Mouse (Mus musculus): ENCODE data around the gene Rbms1.
"Not testable (repeated sequence)": the region's sequence is repeated elsewhere in the genome, so short reads cannot be mapped to it uniquely, and the experiment has no call there.

Rbms1 gene

DNA sequence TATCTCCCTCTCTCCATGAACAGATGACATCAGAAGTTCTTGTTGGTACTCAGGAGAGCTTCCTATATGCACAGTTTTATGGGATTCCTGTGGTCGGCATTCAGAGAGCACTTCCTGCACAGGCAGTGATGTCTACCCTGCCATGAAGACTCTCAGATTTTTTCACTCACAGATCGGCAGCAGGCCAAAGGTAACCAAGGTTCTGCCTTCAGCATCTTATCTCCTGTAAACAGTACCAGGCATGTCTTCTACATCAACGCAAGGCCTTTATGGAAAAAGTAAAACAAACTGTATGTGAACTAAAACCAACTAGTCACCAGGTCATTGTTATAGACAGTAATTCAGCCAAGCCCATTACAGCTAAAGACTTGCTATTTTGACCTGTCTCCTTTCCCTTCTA is 115.0 kb downstream of the Rbms1 start:
- DNase-seq (ENCODE audit: low read depth, low spot score), result no peak

DNA sequence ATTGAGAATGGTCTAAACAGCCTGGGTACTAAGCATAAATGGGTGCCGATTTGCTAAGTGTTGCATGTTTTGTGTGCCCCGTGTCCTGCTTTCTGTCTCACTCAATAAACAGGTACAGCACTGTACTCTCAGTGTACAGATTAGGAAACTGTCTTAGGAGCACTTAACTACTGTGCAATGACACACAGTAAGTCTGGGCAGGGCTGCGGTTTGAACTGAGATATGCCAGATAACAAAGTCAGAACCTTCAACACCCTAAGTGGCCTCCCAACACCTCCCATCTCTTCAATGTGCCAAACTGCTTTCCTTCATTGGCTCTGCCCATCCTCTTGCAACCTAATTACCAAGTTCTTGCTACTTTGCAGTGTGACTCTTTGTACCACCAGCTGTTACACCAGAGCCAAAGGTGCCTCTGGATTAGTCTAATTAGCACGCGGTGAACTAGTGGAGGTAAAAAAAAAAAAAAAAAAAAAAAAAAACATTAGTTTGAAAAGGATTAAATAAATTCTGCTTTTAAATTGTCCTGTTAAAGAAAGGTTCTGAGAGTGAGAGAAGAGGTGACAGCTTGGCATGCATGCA is 117.6 kb downstream of the Rbms1 start:
- DNase-seq (ENCODE audit: low read depth, low spot score), result no peak

DNA sequence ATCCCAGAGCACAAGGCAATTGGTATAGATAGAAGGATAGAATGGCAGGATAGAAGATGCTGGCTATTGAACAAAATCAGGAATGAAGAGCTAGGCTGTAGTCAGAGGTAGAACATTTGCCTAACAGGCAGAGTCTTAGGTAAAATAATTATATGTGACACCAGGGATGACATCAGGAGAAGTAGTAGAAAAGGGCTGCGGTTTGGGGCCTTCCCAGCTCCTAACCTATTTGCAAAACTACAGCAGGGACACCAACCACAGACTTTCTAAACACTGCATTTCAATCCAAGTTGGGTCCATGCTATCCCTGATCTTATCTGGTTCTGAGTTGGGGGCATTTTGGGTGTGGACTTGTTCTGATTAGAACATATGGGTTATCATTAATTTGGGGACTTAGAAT is 118.7 kb downstream of the Rbms1 start:
- no peak for DNase-seq (ENCODE audit: low read depth, low spot score)

DNA sequence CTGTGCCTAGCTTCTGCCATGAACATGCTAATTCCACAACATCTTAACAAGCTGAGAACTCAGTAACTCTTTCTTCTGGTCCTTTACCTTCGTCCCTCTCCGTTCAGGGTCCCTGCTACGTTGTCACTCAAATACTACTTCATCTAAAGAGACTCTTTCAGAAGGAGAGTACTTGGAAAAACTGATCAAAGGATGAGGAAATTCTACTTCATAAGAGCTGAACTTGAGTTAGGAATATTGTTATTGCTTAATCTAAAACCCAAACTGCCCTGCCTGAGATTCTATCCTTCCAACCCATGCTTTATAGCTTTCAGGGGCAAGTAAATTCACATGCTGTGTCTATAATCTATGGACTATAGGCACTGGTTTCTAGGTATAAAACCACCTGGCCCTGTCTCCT is 119.4 kb downstream of the Rbms1 start:
- DNase-seq (ENCODE audit: low read depth, low spot score), result no peak

DNA sequence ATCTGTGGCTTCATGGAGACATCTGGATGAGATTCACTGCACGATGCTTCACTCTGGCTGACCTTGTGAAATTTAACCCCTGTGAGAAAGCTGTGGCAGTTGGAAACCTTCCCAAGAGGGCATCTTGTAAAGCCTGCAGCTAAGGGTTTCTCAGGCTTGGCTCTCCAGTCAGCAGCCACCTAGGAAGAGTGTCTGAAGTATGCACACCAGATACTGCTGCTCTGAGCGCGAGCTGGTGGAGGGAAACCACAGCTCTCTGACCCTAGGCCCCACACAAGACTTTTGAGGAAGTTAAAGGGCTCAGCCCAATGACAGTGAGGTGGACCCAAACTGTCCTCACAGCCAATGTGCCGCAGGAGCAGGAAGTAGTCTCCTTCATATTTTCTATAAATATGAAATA is 120.0 kb downstream of the Rbms1 start:
- DNase-seq (ENCODE audit: low read depth, low spot score), result no peak

DNA sequence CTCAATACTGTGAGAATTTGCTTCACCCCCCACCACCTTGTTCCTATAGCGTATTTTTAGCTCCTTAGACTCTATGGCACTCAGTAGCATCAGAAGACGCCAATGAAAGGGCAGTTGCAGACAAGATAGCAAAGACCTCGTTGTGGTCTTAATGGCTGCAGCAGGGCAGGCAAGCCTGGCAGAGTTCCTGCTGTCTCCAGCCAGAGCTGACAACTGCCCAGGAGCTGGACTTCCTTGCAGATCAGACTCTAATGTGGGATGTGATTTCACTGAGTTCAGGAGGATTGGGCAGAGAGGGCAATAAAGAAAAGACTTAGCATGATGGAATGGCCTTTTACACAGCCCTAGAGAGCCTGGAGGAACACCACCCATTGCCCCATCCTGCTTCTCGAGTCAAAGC is 122.1 kb downstream of the Rbms1 start:
- no peak for DNase-seq (ENCODE audit: low read depth, low spot score)

DNA sequence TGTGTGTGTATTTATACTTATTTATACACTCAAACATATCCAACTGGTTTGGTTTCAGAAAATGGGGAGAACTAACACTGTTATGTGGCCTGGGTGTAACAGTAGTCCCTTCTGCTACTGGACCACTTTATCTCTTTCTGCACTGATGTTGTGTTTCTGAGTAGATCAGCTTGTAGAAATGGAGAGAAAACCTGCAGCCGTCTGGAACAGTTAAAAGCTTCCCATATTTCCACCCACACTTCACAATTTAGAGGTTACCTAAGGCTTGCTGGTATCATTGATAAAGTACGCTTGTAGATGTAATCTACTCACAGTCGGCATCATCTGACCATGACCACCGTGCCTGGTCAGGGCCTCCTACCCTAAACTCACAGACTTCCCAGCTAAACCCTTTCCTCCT is 123.5 kb downstream of the Rbms1 start:
- DNase-seq (ENCODE audit: low read depth, low spot score), result no peak

DNA sequence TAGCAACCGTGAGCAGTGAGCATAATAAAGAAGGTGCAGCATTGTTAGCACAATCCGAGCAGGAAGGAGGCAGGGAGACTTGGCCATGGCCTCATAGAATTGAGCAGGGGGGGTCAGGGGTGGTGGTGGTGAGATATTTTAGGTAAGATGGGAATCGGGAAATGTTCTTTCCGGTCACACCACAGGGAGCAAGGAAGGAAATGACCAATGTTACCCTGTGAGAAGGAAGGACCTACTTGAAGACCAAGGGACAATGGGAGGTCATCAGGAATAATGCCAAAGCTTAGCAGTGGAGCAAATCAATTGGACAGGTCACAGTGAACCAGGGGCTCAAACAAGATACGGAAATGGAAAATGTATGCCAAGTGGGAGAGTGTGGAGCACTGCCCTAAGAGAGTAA is 124.1 kb downstream of the Rbms1 start:
- DNase-seq (ENCODE audit: low read depth, low spot score), result no peak

DNA sequence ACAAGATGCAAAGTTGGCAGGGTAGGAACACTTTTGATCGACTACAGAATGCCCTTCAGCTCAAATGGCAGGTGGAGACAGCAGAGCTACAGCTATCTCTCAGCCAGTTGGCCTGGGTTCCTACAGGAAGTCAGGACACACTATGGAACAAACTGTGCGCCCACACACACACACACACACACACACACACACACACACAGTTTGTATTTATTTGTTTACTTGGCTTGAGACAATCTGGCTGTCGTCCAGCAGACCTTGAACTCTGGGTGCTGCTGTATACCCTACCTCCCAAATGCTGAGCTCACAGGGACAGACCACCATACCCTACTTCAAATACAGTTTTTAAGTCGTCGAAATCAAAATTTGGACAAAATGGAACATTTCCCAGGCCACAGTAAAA is 125.4 kb downstream of the Rbms1 start:
- no peak for DNase-seq (ENCODE audit: low read depth, low spot score)

DNA sequence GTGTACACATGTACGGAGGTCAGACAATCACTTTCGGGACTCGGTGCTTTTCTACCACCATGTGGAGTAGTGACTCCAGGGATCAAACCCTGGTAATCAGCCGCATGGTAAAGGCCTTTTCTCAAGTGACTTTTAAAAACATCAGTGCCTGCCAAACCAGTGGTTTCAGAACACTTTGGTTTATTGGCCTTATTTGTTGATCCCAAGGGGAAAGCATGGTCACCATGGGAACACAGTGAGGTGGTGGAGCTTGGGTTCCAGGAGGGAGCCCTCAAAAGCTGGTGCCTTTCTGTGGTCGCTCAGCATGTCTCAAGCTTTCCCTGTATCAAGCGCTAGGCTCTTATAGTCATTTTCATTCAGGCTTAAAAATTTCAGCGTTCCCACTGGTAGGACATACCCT is 126.8 kb downstream of the Rbms1 start:
- DNase-seq (ENCODE audit: low read depth, low spot score), result no peak

DNA sequence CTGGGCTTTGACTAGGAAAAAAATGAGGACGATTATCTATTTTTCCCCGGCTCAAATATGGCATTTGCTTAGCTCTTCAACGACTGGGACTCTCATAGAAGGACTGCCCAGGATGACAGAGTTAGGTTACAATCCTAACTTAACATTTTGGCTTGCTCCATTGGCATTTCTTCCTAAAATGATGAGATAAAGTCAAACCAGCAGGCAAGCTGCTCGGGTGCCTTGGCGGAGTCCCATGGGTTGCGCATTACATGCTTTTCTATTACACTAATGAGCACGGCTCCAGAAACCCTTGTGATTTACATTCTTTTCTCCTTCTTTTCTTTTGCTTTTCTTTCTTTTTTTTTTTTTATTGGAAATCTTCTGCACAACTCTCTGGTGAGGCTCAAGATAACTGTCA is 128.7 kb downstream of the Rbms1 start:
- no peak for DNase-seq (ENCODE audit: low read depth, low spot score)

DNA sequence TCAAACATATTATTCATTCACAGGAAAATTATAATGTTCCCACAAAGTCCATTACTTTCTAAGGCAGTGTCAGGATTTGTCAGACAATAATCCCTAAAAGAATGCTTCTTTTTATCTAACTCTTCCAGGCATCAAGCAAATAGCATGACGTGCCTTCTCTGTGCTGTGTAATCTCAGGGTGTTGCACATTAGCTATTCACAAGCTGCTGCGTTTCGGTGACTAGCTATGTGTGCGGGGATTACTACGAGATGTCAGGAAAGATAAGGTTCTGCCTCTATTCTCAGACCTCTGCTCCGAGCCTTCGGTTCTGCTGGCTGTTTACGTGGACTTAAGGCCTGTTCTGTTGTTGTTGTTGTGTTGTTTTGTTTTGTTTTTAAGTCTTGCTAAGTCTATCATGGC is 130.7 kb downstream of the Rbms1 start:
- DNase-seq (ENCODE audit: low read depth, low spot score), result no peak

DNA sequence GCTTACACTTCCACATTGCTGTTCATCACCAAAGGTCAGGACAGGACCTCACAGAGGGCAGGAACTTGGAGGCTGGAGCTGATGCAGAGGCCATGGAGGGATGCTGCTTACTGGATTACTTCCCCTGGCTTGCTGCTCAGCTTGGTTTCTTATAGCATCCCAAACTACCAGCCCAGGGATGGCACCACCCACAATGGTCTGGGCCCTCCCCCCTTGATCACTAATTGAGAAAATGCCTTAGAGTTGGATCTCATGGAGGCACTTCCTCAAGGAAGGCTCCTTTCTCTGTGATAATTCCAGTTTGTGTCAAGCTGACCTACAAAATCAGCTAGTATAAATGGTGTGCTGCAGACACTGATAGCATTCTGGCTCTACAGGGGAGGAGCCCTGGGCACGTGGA is 132.5 kb downstream of the Rbms1 start:
- DNase-seq (ENCODE audit: low read depth, low spot score), result not testable (repeated sequence)

DNA sequence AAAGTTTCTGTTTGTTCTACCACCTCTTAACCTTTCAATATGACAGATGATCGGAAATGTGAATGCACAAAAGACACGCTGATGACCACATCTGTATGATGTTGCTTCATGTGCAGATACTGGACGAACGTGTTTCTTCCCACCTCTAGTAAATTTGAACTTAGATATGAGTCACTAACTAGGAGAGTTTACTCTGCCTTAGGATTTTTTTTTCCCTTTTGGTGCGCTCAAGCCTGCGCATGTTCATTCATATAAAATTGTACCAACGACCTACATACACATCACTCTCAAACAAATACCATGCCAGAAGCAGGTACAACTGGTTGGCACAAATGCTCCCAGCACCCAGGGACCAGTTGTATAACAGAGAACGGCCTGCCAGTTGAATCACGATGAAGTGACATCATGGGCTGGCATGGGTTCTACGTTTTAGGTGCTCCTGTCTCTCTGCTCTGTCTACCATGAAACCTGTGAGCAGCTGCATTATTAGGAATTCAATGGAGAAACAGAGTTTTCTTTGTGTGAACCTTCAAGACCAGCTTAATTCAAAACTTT is 134.0 kb downstream of the Rbms1 start:
- no peak for DNase-seq (ENCODE audit: low read depth, low spot score)

DNA sequence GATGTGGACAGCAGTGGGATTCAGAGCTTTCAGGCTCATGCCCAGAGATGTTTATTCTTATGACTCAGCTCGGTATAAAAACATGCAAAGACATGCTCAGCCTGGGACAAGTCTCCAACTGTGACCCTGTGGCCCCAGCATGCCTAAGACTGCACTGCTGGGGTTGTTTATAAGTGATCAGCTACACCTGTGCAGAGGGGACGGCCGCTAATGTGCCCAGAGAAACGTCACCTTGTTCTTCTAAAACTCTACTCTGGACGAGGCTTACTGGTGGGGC is 135.9 kb downstream of the Rbms1 start:
- DNase-seq (ENCODE audit: low read depth, low spot score), result no peak

DNA sequence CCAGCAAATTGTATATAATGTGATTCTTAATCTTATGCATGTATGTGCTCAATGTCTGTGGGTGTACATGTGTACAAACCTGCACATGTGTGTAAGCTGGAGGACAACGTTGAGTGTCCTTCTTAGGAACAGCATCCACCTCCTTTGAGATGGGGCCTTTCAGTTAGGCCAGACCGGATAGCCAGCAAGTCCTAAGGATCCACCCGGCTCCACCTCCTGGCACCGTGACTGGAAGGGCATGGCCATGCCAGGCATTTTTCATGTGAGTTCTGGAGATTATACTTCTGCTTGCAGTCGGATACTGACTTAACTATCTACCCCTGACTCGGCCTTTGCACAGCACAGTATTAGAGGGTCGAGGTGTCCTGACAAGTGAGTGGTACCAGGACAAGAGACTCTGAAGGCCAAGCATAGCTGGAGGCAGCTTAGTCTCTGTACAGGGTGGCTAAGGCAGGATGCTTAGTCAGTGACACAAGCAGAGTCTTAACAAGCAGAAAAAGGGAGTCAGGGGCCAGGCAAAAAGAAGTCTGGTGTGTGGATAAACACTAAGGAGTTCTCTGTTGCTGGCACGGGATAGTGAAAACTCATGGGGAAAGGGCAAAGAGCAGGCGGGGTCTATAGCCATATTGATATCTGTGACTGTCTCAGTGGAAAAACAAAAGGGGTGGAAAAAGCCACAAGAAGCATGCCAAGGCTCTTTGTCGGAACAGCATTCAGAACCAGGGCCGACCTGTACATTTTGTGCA is 136.4 kb downstream of the Rbms1 start:
- no peak for DNase-seq (ENCODE audit: low read depth, low spot score)

DNA sequence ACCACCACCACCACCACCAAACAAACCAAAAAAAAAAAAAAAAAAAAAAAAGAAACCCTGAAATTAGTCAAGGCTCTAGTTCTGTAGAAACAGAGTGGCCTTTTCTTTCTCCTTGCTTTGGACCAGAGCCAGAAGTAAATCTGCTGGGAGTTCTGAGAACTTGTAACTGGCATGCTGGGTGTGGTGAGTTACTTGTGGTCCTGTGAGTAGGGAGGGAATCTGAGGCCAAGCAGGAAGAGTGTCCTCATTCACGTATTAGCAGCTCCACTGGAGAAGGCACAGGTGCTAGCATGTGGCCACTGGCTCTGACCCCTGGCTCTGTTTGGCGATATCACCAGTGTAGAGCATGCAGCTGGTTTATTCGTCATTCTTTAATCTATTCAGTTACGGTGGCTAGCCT is 137.3 kb downstream of the Rbms1 start:
- DNase-seq (ENCODE audit: low read depth, low spot score), result no peak

DNA sequence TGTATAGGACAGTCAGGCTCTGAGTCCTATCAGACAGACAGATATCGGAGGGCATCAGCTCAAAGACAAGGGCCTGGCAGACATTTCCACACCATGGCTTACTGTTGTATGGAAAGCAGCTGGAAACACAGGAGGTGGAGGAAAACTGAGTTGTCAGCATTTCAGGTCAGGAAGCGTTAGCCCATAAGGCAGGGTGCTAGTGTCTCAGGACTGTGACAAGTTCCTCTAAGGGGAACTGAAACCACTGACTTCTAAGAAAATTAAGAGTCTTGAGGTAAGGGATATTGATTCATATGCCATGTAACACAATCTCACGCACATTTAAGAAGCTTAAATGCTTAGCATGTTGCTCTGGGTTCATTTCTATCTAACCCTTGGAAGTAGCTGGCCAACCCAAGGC is 141.4 kb downstream of the Rbms1 start:
- no peak for DNase-seq (ENCODE audit: low read depth, low spot score)

DNA sequence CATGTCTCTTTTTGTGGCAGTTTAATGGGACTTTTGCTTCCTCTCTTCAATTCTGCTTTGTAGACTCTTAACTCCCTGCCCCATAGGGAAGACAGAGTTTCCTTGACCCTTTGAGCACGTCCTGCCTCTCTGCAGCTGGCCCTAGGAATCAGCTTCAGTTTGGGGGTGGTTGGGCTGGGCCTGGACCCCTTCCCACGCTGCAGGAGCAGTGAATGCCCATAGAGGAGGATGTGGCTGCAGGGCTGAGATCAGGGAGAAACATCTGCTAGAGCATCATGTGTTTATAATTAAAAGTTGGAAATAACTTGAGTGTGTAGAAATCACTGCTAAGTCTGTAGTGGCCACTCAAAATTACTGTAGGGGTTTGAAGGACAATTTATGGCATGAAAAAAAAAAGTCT is 144.4 kb downstream of the Rbms1 start:
- DNase-seq (ENCODE audit: low read depth, low spot score), result no peak

DNA sequence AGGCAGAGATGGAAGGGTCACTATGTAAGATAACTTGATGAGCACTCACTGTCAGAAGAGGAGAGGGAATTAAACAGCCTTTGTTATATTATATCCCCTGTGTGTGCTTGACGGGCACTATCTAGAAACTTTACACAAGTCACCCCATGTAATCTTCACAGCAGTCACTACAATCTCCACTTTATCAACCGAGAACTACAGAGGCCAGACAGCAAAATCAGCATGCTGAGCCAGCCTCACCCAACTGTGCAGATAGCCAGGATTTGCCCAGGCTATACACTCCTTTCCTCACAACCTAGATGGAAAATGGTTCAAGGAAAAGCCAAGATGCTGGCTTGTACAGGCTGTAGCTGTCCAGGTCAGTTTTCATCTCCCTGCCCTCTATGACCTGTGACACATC is 146.7 kb downstream of the Rbms1 start:
- DNase-seq (ENCODE audit: low read depth, low spot score), result no peak

DNA sequence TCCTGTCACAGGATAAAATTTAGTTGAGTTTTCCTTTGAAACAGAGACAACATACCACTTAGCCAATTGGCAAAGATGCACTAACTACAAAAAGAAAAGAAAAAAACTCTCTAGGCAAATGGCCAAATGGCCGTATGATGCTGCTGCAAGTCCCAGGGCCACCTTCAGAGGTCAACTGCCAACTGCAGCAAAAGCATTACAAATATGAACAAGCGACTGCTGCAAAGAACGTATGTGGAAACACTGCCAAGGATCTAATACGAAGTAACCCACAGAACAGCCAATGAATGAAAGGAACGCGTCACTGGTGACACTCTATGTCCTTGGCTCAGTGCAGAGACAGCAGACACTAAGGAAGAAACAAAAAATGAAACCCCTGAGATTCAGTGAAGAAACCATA is 148.2 kb downstream of the Rbms1 start:
- no peak for DNase-seq (ENCODE audit: low read depth, low spot score)

DNA sequence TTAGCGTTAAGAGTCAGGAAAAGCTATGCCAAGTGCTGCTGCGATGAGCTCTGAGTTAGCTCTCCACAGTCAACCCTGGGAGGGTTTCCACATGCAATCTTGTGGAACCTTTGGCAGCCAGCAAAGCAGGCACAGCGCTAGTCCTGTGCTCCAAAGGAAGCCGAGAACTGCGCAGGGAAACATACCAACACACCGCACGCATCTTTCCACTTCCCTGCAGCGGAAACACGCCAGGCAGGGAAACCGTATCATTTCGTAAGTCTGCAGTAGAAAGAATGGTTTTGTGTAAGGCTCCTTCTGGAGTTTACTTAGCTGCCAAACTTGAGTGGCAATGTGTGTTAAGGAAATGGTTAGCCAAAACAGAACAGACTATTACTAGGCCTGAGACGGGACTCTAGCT is 150.0 kb downstream of the Rbms1 start:
- no peak for DNase-seq (ENCODE audit: low read depth, low spot score)

DNA sequence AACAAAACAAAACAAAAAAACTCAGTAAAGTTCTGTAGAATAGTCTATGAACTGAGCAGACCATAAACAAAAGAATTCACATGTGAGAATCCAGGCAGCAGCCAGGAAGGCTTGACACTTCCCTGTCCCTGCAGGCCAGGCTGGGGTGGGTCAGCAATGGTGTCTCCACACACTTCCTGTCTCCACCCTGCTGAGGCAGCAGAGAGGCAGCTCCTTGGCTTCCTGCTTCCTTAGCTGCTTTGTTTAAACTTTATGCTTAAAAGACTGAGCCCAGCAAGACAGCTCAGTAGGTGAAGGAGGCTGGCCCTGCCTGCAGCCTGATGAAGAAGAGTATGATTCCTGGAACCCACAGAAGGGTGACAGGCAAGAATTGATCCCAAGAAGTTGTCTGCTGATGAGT is 152.4 kb downstream of the Rbms1 start:
- no peak for DNase-seq (ENCODE audit: low read depth, low spot score)

DNA sequence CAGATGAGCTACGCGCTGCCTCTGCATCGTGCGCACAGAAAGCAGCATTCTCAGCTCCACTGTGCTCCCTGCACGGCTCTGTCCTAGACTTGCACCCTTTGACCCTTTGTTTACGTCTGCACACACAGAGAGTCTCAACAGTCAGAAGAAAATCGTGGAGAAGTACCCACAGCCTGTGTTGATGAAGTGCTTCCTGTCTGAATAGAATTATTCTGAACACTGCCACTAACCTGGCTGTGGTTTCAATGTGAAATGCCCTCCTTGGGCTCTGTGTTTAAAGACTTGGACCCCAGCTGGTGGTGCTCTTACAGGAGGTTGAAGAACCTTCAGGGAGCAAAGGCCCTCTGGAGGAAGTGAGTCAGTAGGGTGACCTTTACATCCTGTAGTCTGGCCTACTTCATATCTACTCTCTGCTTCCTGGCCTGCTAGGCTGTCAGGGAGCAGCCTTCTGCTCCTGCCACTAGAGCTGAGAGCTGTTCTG is 153.5 kb downstream of the Rbms1 start:
- no peak for DNase-seq (ENCODE audit: low read depth, low spot score)
